Mouse (Mus musculus) forebrain, embryonic 12.5 days (tissue): ENCODE results near the gene Nt5m. TPM values are rescaled to one million over a fixed set of nuclear protein-coding genes. Genes with fewer than 3 reads are reported as not detected.

Source experiments
- ATAC-seq: fragments of 200-750 bp; cut with Nextera tagmentation; 2 replicates; pipeline ENCODE4 v1.8.0; 2017; ENCODE audit warnings: moderate TSS enrichment; ENCODE audit not compliant: low FRiP score
- H3K27ac ChIP-seq: fragments of 300-500 bp; sonication (generic); 2 replicates; pipeline ENCODE4 v1.5.1; 2016; ENCODE audit warnings: mild to moderate bottlenecking
- H3K27me3 ChIP-seq: fragments of 300-500 bp; sonication (generic); 2 replicates; pipeline ENCODE4 v1.6.1; 2016; ENCODE audit warnings: mild to moderate bottlenecking
- H3K36me3 ChIP-seq: fragments of 300-500 bp; sonication (generic); replicated peaks from 2 replicates; pipeline ENCODE4 v1.6.1; 2016; ENCODE audit warnings: mild to moderate bottlenecking
- H3K4me1 ChIP-seq: fragments of 300-500 bp; sonication (generic); 2 replicates; pipeline ENCODE4 v1.6.1; 2016
- H3K4me2 ChIP-seq: fragments of 300-500 bp; sonication (generic); 2 replicates; pipeline ENCODE4 v1.6.1; 2016; ENCODE audit warnings: mild to moderate bottlenecking, moderate library complexity
- H3K4me3 ChIP-seq: fragments of 300-500 bp; sonication (generic); replicated peaks from 2 replicates; pipeline ENCODE4 v1.5.1; 2016; ENCODE audit warnings: mild to moderate bottlenecking
- H3K9ac ChIP-seq: fragments of 300-500 bp; sonication (generic); 2 replicates; pipeline ENCODE4 v1.6.1; 2016; ENCODE audit warnings: mild to moderate bottlenecking
- H3K9me3 ChIP-seq: fragments of 300-500 bp; sonication (generic); 2 replicates; pipeline ENCODE4 v1.6.1; 2016
- WGBS: fragments of 180-500 bp; shearing (Covaris S2); methylation state at CpG from one replicate; pipeline ENCODE4 v1.1.7; 2016; 5-methylcytosine and 5-hydroxymethylcytosine counted together
- polyA plus RNA-seq: library from polyadenylated mRNA; unstranded; fragments of >200 nt; fragmentation: Nextera tagmentation; extraction: Ambion mirVana; gene quantifications from 2 replicates; pipeline ENCODE4 v1.2.1, GENCODE M21; 2016

Gene Nt5m
- polyA plus RNA-seq, 1 experiment from 2014 or later, result 41.9 TPM

DNA sequence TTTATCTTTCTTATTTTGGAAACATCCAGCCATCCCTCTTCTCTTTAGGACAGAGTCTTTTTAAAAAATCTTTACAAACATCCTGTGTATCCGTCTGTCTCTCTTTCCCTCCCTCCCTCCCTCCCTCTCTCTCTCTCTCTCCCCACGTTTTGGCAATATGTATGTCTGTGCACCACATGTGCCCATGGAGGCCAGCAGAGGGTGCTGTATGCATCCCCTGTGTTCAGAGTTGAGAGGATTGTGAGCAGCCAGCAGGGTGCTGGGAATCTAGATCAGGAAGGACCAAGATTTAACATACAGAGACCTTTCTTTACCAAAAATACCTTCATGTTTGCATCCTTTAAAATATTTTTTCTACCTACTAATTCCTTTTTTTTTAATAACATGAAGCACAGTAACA is 7.9 kb downstream of the Nt5m start:
- Histone ChIP-seq H3K4me1 (peaks cover 8% of the 10 kb centered on the region; the same call in 1 of the 2 replicates), H3K4me2 (peak overlapping the region; percentile 17; the same call in 1 of the 2 replicates), H3K9me3 (no peaks in the 10 kb centered on the region), H3K36me3 (no peaks in the 10 kb centered on the region; the same call in 1 of the 2 replicates), H3K4me3 (no peak overlapping the region; the same call in 1 of the 2 replicates), H3K27ac (no peak overlapping the region), H3K27me3 (no peaks in the 10 kb centered on the region), H3K9ac (no peak overlapping the region)
- WGBS, result 28% methylated on average over 2 of the region's 2 CpGs
- ATAC-seq, result no peak

DNA sequence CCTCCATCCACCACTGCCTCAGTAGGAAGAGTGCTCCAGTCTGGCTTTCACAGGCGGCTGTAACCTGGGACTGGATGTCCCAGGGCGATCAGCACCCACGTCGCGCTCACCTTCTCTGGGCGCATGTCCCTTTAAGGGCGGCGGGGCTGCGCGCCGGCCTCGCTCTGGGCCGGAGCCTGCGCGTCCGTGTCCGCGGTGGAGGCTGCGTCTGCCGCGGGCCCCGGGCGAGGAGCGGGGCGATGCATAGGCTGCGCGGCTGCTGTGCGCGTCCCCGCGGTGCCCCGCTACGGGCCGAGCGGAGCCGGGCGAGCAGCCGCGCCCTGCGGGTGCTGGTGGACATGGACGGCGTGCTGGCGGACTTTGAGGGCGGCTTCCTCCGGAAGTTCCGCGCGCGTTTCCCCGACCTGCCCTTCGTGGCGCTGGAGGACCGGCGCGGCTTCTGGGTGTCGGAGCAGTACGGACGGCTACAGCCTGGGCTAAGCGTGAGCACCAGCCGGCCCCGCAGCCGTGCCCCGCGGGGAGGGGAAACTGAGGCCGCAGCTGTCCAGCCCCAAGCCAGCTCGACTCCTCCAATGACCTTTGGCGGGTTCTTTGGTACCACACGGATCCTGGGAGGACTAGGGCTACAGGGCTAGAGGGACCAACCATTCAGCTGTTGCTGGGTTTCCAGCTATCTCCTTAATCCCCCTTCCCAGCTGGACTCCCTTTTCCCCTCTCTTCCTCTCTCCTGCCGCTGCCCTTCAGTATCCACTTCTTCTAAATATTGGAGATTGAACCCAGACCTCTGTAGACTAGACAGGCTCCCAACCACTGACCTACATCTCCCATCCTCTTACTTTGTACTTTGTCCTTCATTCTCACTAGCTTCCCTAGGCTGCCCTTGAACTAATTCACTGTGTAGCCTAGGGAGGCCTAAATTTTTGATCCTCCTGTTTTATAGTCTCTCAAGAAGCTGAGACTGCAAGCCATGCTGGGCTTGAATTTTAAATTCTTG is 8.9 kb downstream of the Nt5m start:
- peak overlapping the region; percentile 86 for H3K9ac ChIP-seq
- H3K27ac ChIP-seq, result peak overlapping the region; percentile 92
- WGBS, result under 1% methylated on average over 69 of the region's 69 CpGs
- ATAC-seq, result peak; percentile 91
- peaks cover 8% of the 10 kb centered on the region; the same call in 1 of the 2 replicates for H3K4me1 ChIP-seq
- H3K36me3 ChIP-seq, result peaks cover 2% of the 10 kb centered on the region; the same call in 1 of the 2 replicates
- peak overlapping the region; percentile 84 for H3K4me3 ChIP-seq
- H3K4me2 ChIP-seq, result peak overlapping the region; percentile 67
- H3K9me3 ChIP-seq, result no peaks in the 10 kb centered on the region
- H3K27me3 ChIP-seq, result no peaks in the 10 kb centered on the region

DNA sequence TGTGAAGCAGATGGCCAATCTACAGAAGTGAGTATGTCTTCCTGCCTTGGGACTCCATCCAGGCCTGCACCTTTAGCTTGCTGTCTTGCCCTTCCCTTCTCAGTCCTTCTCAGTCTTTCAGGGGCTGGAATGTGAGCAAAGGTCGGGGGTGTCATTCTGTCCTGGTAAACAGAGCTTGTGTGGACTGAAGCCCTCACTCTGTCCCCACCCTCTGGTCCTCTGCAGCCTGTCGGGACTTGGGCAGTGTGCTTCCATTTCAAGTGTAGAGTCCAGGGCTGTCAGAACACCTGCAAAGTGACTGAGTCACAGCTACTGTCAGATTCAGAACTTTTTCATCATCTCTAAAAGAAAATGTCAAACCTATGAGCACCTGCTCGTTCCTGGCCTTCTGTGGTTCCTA is 13.6 kb downstream of the Nt5m start:
- H3K27me3 ChIP-seq, result no peaks in the 10 kb centered on the region
- no peak overlapping the region for H3K27ac ChIP-seq
- no peak overlapping the region for H3K4me2 ChIP-seq
- ATAC-seq, result no peak
- H3K9ac ChIP-seq, result no peak overlapping the region
- peaks cover 8% of the 10 kb centered on the region; the same call in 1 of the 2 replicates for H3K4me1 ChIP-seq
- no peaks in the 10 kb centered on the region for H3K9me3 ChIP-seq
- peaks cover 7% of the 10 kb centered on the region; the same call in 1 of the 2 replicates for H3K36me3 ChIP-seq
- 82% methylated on average over 3 of the region's 3 CpGs for WGBS
- no peak overlapping the region for H3K4me3 ChIP-seq

DNA sequence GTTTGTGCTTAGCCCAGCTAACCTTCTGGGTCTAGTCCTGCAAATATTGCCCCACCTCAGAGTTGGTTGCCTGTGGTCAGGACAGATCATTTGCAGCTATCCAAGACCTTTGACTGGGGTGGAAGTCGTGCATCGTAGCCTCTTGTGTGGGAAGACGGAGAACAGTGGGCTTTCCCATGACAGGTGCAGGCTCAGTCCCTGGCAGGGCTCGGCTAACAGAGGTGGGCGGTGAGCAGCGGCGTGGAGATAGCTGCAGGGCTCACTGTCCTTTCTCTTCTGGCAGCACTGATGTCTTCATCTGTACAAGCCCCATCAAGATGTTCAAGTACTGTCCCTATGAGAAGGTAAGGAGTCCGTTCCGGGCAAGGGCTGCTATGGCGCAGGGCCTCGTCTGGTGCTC is 21.2 kb downstream of the Nt5m start:
- no peak for ATAC-seq
- H3K4me2 ChIP-seq, result no peak overlapping the region
- H3K4me3 ChIP-seq, result no peak overlapping the region
- no peaks in the 10 kb centered on the region for H3K27me3 ChIP-seq
- H3K27ac ChIP-seq, result no peak overlapping the region
- H3K9me3 ChIP-seq, result no peaks in the 10 kb centered on the region
- H3K4me1 ChIP-seq, result no peaks in the 10 kb centered on the region
- no peaks in the 10 kb centered on the region; the same call in 1 of the 2 replicates for H3K36me3 ChIP-seq
- WGBS, result 91% methylated on average over 11 of the region's 11 CpGs
- H3K9ac ChIP-seq, result no peak overlapping the region

DNA sequence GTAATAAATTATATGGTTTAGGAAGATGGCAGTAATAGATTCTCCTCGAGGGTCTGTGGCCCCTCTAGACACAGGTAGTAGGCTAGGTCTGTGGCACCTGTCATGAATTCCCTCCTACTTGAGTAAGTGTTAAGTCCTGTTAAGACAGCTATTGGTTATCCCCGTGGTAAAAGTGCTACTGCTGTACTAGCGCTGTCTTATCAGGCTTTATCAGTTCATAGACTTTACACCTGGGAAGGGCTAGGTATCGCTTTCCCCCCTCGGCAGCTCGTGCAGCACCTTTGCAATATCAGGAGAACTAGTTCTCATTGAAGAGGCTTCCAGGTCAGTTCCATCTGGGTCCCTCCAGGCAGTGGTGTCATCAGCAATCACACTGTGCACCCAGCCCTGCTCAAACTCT is 25.1 kb downstream of the Nt5m start:
- WGBS, result 91% methylated on average over 6 of the region's 6 CpGs
- no peaks in the 10 kb centered on the region for H3K9me3 ChIP-seq
- H3K4me2 ChIP-seq, result no peak overlapping the region
- no peak for ATAC-seq
- no peak overlapping the region for H3K27ac ChIP-seq
- no peak overlapping the region for H3K9ac ChIP-seq
- peaks cover 5% of the 10 kb centered on the region for H3K4me1 ChIP-seq
- H3K27me3 ChIP-seq, result no peaks in the 10 kb centered on the region
- no peaks in the 10 kb centered on the region for H3K36me3 ChIP-seq
- no peak overlapping the region for H3K4me3 ChIP-seq

DNA sequence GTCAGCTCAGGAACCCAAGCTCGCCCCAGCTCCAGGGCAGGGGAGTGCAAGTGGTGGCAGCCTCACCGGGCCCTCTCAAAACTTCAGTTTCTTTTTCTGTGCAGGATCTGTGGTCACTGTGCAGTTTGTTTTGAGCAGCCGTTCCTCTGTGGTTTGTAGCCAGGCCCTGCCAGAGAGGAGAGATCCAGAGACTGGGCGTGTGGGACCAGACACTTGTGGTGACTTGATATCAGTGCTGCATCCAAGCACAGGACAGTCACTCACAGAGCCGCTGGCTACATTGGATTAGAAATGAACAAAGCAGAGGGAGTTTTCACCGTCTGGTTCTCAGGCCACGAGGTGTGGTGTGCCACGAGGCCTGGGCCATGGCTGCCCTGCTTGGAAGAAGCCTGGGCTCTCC is 32.9 kb downstream of the Nt5m start:
- WGBS, result 78% methylated on average over 8 of the region's 8 CpGs
- H3K9ac ChIP-seq, result no peak overlapping the region
- H3K4me2 ChIP-seq, result no peak overlapping the region
- H3K4me1 ChIP-seq, result peaks cover 10% of the 10 kb centered on the region
- ATAC-seq, result no peak
- peaks cover 31% of the 10 kb centered on the region for H3K36me3 ChIP-seq
- H3K27ac ChIP-seq, result no peak overlapping the region
- H3K9me3 ChIP-seq, result no peaks in the 10 kb centered on the region
- no peak overlapping the region for H3K4me3 ChIP-seq
- H3K27me3 ChIP-seq, result no peaks in the 10 kb centered on the region

DNA sequence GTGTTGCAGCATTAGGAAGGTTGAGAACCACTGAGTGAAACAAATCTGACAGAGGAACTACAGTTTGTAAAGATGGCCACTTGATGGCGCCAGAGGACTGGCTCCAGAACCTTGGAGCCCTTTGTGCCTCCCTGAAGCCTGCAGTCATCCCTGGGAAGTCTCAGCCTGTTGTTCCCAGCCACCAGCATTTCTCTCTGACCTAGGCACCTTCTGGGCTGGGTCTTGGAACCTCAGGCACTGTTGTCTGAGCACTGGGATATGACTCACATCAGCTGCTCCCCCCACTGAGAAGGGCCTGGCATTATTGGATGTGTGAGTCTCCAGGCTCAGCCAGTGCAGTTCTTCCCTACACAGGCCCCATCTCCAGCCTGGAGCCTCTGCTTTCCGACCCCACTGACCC is 40.8 kb downstream of the Nt5m start:
- peak; percentile 80 for ATAC-seq

DNA sequence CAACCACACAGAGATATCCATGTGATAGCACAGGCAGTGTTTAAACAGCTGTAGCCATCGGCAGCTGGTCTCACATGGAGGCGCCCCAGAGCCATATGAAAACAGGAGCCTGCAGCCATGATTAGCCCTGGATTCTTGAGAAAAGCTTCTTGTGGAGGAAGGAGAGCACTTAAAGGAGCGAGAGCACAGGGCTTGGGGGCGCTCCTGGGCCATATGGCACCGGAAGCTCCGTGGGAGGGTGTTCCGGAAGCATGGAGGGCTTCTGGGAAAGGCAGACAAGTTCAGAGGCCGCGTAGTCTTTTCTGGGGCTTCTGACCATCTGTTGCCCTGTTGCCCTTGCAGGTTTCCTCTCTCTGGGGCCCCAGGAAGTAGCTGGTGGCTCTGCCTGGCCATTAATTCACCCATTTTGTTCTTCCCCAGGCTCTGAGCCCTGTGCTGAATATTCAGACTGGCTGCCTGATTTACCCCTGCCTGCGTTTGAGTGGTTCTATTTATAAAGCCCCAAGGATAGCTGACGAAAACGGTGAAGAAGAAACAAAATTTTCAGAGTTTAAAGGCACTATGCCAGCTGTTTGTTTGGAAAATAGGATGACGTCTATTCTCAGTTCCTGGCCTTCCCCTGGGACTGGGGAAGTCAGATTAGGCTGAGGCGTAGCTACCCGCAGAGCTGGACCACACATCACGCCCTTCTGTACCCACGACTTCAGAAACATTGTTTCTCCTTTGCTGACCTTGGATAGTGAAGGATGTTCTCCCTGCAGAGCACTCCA is 46.2 kb downstream of the Nt5m start:
- 78% methylated on average over 17 of the region's 17 CpGs for WGBS
- ATAC-seq, result no peak
- Histone ChIP-seq H3K4me2 (no peak overlapping the region), H3K27me3 (no peaks in the 10 kb centered on the region), H3K27ac (no peak overlapping the region), H3K36me3 (no peaks in the 10 kb centered on the region), H3K4me1 (peaks cover under 1% of the 10 kb centered on the region), H3K4me3 (no peak overlapping the region), H3K9me3 (no peaks in the 10 kb centered on the region), H3K9ac (no peak overlapping the region)

More for the DNA sequence above, 40.8 kb downstream of the Nt5m start:
- 29% methylated on average over 2 of the region's 2 CpGs for WGBS
- Histone ChIP-seq H3K36me3 (peaks cover 23% of the 10 kb centered on the region), H3K4me2 (no peak overlapping the region), H3K4me3 (no peak overlapping the region), H3K27ac (0 out of 2 replicates have a peak overlapping the region, but pooled peaks have one; percentile 19), H3K27me3 (no peaks in the 10 kb centered on the region), H3K4me1 (peaks cover 5% of the 10 kb centered on the region), H3K9me3 (no peaks in the 10 kb centered on the region), H3K9ac (peak overlapping the region; percentile 12; the same call in 1 of the 2 replicates)

DNA sequence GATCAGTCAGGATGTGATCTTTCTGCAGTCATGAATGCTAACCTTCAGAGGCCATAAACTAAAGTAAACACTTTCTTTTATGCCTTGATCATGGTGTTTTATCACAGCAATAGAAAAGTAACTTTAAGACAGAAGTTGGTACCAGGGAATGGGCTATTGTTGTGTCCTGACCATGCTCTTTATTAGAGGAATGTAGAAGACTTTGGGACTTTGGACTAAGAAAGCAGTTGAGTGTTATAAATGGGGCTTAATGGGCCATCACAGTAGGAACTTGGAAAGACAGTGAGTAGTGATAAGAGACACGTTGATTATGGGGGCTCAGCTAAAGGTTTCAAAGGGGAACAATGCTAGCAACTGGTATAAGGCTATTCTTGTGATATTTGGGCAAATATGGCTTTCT is 47.7 kb downstream of the Nt5m start:
- no peaks in the 10 kb centered on the region for H3K9me3 ChIP-seq
- ATAC-seq, result no peak
- WGBS, result 83% methylated on average over 1 of the region's 1 CpGs
- no peak overlapping the region for H3K4me2 ChIP-seq
- no peak overlapping the region for H3K9ac ChIP-seq
- H3K36me3 ChIP-seq, result no peaks in the 10 kb centered on the region
- no peaks in the 10 kb centered on the region for H3K4me1 ChIP-seq
- no peaks in the 10 kb centered on the region for H3K27me3 ChIP-seq
- no peak overlapping the region for H3K27ac ChIP-seq
- H3K4me3 ChIP-seq, result no peak overlapping the region

DNA sequence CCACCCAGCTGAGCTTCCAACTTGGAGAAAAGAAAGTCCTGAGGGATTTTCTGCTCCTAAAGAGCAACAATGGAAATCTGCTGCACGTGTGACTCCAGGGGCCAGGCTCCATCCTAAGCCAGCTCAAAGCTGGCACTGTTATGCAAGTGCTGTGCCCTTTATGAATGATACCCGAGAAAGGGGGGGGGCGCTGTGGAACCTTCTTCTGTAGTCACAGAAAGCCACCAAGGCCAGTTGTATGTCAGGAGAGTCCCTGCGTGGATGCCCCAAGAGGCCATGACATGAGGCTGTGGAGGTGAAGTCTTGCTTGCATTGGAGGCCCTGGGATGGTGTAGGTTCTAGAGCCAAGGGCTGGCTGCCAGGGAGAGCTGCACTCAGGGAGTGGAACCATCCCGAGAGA is 48.9 kb downstream of the Nt5m start:
- Histone ChIP-seq H3K9me3 (no peaks in the 10 kb centered on the region), H3K4me3 (no peak overlapping the region), H3K4me2 (no peak overlapping the region), H3K36me3 (no peaks in the 10 kb centered on the region), H3K9ac (no peak overlapping the region), H3K27ac (no peak overlapping the region), H3K27me3 (no peaks in the 10 kb centered on the region), H3K4me1 (no peaks in the 10 kb centered on the region)
- WGBS, result 71% methylated on average over 5 of the region's 5 CpGs
- ATAC-seq, result no peak

DNA sequence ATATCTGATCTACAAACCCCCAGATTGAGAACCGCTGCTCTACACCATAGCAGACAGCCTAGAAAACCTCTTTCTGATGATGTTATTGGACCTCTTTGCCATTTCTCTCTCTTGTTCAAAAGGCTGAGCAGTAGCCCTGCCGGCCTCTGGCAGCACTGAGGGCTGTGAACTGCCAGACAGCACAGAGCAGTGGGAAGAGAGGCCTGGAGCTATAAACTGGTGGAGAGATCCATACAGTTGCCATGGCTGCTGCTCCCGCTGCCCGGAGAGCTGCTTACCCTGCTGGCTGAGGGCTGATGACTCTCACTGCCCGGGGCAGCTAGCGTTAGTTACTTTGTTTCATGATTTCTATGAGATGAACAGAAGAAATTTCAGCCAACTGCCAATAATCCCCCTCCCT is 52.6 kb downstream of the Nt5m start:
- H3K4me3 ChIP-seq, result no peak overlapping the region
- no peaks in the 10 kb centered on the region for H3K36me3 ChIP-seq
- WGBS, result 72% methylated on average over 6 of the region's 6 CpGs
- H3K9me3 ChIP-seq, result no peaks in the 10 kb centered on the region
- no peak overlapping the region for H3K27ac ChIP-seq
- H3K9ac ChIP-seq, result no peak overlapping the region
- no peaks in the 10 kb centered on the region for H3K4me1 ChIP-seq
- H3K4me2 ChIP-seq, result no peak overlapping the region
- no peaks in the 10 kb centered on the region for H3K27me3 ChIP-seq
- ATAC-seq, result no peak

DNA sequence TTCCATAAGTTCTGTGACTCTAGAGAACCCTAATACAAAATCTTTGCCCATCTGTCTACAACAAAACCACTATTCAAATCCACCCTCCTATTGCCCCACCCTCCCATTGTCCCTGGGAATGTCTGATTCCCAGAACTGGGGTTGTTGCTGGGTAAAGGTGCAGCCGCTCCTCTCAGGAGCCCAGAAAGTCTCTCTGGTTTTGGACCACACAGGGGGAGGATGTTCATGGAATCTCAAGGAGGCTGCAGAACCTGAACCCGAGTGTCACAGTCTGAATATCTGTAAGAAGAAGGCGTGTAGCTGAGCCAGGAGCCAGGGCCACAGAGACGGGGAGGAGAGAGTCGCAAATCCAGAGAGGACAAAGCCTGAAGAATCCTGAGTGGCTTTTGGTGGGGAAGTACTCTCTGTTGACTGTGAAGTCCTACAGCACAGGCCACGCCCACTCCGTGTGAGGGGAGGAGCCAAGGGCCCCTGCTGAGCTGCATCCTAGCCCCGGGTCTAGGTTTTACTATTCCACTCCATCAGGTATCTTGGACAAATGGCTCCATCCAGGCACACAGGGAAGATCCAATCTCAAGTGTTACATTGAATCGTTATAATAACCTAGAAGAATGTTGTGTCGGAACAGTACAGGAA is 54.0 kb downstream of the Nt5m start:
- no peaks in the 10 kb centered on the region for H3K9me3 ChIP-seq
- no peak overlapping the region for H3K9ac ChIP-seq
- 65% methylated on average over 10 of the region's 10 CpGs for WGBS
- H3K4me3 ChIP-seq, result no peak overlapping the region
- no peak overlapping the region for H3K27ac ChIP-seq
- H3K4me2 ChIP-seq, result no peak overlapping the region
- no peak for ATAC-seq
- H3K36me3 ChIP-seq, result no peaks in the 10 kb centered on the region
- peaks cover 7% of the 10 kb centered on the region for H3K4me1 ChIP-seq
- H3K27me3 ChIP-seq, result no peaks in the 10 kb centered on the region
